Mouse (Mus musculus) spleen, adult 2 months (tissue): ENCODE measurements around the gene Ccdc34.

Experiments used
- CTCF ChIP-seq: fragments of 200-500 bp; IDR thresholded peaks from 2 replicates; pipeline ENCODE4 v1.5.1; 2011; ENCODE audit warnings: mild to moderate bottlenecking, inconsistent platforms; ENCODE audit not compliant: insufficient read depth, insufficient read length, insufficient replicate concordance; ENCODE audit errors: extremely low read depth
- POLR2A ChIP-seq: fragments of 200-500 bp; IDR thresholded peaks from 2 replicates; pipeline ENCODE4 v1.6.1; 2011; ENCODE audit warnings: low read depth, low read length, inconsistent platforms

DNA sequence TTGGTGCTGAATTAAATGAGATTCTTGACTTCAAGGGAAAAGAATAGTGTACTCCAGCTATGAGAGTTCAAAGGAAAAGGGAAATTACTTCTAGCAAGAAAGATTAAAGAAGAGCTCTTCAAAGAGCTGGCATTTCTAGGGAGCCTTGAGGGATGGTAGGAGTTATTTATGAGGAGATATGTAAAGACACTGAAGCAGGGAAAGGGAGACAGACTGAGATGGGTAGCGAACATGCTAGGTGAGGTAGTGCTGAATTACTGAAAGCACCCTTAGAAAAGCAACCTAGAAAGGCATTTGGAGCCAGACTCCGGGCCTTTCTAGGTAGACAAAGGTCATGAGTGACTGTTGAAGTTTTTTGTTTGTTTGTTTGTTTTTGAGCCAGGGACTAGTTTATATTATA, 41.4 kb upstream of the Ccdc34 start:
- TF ChIP-seq CTCF (no peak), POLR2A (no peak)
